Mouse (Mus musculus): ENCODE results near the gene Anapc1.

Gene Anapc1

DNA sequence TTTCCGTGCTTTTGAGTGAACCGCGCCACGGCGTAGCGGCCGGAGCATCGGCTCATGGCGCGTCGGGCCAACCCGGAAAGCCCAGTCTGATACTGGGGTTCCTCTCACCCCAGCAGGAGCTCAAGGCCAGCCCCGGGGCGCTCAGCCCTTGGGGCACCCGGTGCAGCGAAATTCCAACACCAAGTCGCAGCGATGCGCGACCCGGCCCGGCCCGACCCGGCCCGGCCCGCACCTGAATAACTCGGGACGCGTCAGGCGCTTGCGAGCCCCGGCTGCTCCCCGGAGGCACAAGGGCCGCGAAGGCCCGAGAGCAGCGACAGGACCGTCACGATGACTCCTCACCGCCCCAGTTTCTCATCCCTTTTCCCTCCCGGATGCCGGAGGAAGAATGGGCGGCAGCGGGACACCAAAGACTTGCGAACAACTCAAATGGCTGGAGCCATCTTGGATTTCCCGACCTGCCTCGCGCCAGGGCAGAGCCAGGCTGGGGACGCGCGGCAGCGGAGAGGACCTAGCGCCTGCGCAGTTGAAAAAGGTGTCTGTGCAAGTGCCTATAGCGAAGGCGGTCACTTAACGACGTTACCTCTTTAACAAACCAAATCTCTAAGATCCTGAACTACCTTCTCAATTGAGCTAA is at the start of gene Anapc1:
Gene Anapc1, minus strand, starts transcription at position 471 of the 637 bp plus-strand sequence.
- peak; percentile 82 to 89 for DNase-seq

DNA sequence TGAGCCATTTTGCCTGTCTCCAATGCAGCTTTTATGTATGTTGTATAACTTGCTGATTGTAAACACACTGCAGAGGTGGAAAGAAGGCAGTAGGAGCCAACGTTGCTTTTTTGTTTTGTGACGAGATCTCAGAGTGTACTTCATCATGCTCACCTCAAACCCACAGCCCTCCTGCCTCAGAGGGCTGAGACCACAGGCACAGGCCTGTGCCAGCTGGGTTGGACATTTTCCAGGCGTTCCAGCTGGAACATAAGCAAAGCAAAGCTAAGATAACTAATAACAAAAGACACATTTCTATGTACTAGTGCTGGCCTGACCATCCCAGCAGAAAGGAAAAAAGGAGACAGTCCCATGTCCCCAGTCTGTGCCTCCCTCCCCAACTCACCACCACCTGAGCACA is 47.9 kb upstream of the Anapc1 start:
- DNase-seq: no peak

- no peak for DNase-seq
Measured at GRCm38 (mm10) chr2:128731951-128732350, 44.8 kb upstream of the Anapc1 start.

DNA sequence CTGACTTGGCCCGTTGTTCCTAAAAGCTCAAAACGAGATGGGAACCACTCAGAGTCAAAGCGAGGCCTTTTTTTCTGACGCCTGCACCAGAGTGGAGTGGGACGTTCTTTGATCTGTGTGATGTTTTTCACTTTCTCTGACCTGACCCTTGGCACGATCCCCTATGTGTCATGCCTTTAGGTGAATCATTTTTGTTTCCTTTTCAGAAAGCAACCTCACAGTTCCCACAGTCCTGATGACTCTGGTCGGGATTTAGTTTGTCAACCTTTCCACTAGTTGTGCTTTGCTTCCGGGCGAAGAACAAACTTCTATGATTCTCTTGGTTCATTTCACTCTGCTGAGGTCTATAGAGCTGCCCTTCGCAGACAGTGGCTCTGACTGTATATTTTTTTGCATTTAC is 44.3 kb upstream of the Anapc1 start:
- no peak for DNase-seq

- DNase-seq: no peak
Measured at GRCm38 (mm10) chr2:128729141-128729540, 42.0 kb upstream of the Anapc1 start.

GRCm38 (mm10) chr2:128728066-128728465 is 40.9 kb upstream of the Anapc1 start:
- no peak for DNase-seq

- DNase-seq: no peak
Measured at GRCm38 (mm10) chr2:128727552-128727951, 40.4 kb upstream of the Anapc1 start.

- no peak for DNase-seq
Measured at GRCm38 (mm10) chr2:128726626-128727025, 39.4 kb upstream of the Anapc1 start.

DNA sequence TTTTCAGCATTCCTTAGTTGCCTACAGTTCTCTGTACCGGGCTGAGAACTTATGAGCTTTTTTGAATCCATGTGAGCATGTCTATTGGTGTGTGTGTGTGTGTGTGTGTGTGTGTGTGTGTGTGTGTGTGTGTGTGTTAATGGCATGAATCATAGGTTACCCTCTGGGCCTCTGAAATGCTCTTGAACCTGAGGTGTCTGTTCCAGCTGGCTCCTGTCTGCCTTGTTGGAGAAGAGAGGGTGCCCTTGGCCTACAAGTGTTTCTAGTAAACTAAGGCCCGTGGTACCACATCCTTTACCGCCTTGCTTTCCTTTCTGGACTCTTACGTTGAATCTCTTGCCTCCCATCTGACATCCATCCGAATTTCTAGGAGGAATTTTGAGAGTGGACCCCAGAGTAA is 38.9 kb upstream of the Anapc1 start:
- DNase-seq: no peak

GRCm38 (mm10) chr2:128722106-128722710 is 35.0 kb upstream of the Anapc1 start:
- DNase-seq: no peak

- no peak for DNase-seq
Measured at GRCm38 (mm10) chr2:128719380-128719779, 32.2 kb upstream of the Anapc1 start.

DNA sequence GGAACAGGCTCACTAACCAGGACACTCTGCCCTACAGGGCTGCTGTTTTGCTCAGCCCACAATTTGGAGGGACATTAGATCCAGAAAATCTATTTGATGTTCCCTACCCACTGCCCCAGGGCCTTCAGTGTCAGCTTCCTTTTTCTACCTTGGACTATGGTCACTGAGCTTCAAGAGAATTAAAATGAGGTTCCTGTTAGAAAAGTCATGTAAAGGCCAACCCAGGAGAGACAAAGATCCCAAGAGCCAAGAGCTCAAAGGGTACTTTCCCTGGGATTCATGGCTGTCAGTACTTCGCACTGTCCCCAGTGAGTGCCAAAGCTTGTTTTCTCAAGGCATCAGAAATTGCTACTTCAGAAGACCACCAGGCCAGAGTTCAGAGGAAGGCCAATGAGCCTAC is 28.8 kb upstream of the Anapc1 start:
- no peak for DNase-seq

DNA sequence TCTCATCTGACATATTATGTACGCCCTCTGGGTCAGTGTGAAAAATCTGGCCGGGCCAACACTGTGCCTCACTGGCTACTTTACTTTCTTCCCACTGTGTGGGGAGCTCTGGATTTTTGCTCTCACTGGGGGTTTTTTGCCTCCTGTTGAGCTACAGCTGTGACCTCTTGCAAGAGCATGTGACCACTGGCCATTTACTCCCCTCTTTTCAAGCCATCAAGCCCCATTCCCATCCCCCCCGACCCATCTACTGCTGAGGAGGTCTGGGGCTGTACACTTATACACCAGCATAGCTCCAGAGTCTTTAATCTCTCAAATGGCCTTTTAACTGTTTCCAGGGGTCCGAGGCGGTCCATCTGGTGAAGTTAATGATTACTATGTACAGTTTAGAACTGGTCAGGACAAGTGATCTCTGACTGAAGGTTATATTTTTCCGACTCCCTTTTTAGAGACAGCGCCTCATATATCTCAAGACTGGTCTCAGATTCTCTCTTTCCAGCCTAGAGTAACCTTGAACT is 27.6 kb upstream of the Anapc1 start:
- DNase-seq: no peak

GRCm38 (mm10) chr2:128713548-128714003 is 26.4 kb upstream of the Anapc1 start:
- DNase-seq: no peak

DNA sequence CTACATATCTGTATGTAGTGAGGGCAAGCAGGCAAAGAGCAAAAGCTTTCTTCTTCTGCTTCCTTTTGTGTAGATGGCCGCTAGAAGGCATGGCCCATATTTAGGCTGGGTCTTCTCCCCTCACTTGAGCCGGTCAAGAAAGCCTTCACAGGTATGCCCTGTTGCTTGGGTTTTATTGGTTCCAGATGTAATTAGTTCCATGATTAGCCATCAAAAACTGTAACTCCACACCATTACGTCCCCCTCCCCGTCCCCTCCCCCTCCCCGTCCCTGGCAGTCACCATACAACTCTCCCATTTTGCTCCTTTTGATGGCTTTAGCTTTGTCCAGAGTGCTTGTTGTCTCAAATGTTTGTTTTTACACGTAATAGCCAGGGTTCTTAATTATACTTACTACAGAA is 25.7 kb upstream of the Anapc1 start:
- DNase-seq: no peak

GRCm38 (mm10) chr2:128710609-128711008 is 23.4 kb upstream of the Anapc1 start:
- no peak for DNase-seq

DNA sequence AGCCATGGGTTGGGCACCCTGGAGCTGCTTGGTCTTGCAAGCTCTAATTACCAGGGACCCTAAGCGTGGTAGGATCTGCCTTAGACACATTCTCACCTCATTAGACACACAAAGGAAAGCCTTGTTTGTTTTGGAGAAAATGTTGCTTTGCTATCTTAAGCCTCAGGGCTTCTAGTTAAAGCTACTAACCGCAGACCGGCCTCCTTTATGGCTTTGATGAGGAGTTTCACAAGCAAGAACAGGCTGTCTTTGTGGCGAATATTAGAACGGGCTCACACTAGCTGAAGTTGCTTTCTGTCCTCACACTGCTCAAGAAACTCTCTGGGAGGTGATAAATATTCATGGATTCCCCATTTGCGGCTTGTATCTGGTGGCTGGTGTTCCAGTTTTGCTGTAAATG is 22.1 kb upstream of the Anapc1 start:
- DNase-seq: no peak

DNA sequence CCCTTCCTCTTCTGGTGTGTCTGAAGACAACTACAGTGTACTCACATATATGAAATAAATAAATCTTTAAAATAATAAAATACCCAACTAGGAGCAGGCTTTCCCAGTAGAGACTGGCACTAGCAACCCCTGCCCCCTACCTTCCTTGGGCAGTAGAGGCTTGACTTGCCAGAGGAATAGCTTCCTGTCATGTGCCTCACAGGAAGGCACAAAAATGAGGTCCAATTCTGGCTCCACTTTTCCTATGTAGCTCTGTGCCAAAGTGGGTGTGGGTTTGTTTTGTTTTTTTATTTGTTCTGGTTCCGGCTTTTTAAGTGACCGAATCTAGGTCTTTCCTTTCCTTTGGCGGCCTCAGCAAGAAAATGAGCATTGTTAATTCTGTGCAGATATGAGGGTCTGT is 17.3 kb upstream of the Anapc1 start:
- no peak for DNase-seq

DNA sequence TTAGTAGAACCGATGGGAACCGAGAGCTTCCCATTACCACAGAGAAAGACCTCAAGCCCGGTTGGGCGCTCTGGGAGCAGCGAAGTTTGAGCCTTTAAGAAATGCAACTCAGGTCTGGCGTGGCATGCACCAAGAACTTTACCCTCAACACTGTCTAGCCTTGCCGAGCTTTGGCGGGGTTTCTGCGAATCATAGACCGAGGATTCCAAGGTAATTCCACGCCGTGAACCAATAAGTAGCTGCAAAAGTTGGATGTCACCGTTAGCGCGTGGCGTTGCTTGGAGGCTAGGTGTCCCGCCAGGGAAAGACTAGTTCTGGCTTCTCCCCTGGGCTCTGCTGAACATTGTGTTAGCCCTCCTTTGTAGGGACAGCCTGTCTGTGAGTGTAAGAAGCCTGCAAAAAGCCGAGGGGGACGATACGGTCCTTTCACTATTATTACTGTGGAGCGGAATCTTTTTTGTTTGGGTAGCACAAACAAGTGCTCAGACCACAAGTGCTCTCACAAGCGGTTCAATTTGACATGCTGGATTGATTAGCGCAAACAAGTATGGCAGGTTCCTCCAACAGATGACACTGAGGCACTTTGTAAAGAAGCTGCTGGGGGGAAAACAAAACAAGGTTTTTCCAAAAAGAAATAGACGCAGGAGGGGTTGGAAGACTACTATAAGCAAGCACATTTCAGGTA is 12.2 kb upstream of the Anapc1 start:
- DNase-seq: no peak

DNA sequence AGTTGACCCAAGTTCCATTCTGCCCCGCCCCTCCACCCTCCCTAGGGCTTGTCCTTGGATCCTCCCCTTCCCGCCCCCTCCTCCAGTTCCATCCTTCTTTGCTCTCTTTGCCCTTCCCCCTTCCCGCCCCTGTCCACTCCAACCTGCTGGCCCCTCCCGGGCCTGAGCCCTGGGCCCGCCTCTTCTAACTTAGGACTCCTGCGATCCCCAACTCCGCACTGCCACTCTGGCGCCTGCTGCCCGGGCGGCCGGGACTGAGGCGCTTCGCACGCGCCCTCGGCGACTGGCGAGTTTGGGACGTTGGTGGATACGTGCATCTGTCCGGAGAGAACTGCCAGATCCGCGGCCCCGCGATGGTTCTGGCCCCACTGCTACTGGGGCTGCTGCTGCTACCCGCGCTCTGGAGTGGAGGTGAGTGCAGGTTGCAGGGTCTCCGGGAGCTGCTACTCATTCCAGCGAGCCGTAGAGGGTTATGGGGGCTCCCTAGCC is 11.5 kb upstream of the Anapc1 start, which contains the start of gene Mertk:
Gene Mertk, plus strand, starts transcription at position 264 of the 489 bp plus-strand sequence.
- peak in 1 of 2 experiments; percentile 16 for DNase-seq

DNA sequence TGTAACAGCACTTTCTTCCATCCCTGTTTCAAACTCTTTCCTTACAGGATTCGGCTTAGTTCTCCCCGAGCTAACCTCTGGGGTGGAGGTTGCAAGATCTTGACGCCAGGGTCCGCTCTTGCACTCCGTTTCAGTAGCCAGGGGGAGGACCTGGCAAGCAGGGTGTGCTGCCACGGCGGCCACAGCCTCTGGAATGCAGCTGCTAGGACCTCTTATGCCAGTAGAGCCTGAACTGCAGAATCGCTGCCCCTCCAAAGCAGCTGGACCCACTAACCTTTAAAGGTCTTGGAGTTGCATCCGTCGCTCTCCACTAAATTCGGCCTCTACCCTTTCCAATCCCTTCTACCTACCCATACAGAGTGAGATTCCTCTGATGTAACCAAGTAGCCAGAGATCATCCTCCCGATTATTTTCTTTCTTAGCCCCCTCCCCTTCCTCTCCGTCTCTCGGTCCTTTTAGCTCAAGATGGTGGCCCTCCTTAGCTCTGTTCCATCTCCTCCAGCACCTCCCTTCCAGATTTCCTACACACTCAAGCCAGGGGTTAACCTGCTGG is 11.0 kb upstream of the Anapc1 start:
- DNase-seq: peak; percentile 32 to 34

DNA sequence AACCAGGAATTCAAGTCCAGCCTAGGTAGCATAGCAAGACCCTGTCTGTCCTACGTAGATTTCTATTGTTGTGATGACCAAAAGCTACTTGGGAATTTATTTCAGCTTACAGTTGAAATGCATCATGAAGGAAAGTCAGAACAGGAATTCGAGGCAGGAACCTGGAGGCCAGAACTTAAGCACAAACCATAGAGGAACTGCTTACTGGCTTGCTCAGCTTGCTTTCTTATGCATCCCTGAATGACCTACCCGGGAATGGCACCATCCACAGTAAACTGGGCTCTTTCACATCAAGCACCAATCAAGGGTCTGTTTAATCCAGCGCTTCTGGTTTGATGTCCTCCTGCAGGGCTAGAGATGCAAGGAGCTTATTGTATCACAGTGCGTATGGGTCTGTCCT is 10.4 kb upstream of the Anapc1 start:
- no peak for DNase-seq

DNA sequence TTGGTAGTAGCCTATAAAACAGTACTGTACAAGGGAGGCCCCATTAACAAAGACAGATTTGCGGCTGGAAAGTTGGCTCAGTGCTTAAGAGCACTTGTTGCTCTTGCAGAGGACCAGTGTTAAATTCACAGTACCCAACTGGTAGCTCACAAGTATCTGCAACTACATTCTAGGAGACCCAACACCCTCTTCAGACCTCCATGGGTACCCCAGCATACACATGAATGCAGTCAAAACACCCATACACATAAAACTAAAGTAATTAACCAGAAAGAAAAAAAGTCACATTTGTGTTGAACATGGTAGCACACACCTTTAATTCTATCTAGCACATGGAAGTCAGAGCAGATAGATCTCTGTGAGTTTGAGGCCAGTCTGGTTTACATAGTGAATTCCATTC is 9.9 kb upstream of the Anapc1 start:
- DNase-seq: no peak
